Mouse (Mus musculus): Measurements from ENCODE around the gene Capzb.

- no peak for TF ChIP-seq CTCF (IDR thresholded peaks at IDR 0.05; ENCODE audit: insufficient read depth, low read length)
- TF ChIP-seq POLR2A (IDR thresholded peaks at IDR 0.05; ENCODE audit: borderline replicate concordance, extremely low read depth, low read depth, low read length) = no peak
Measured at GRCm38 (mm10) chr4:139241678-139242606, 49.2 kb downstream of the Capzb start.

Measured in lung, adult 2 months (tissue).